Mouse (Mus musculus) layer of hippocampus, adult 2 months (tissue): ENCODE measurements around the gene Uri1. TPM values are rescaled to one million over a fixed set of nuclear protein-coding genes. Genes with fewer than 3 reads are reported as not detected.

ENCODE experiments used
- DNase-seq, 2 experiments: peaks; one replicate each; pipeline ENCODE4 v3.0.0; 2022; ENCODE audit warnings: low spot score in 2 of 2
- H3K27ac ChIP-seq: fragments of 200-600 bp; 2 replicates; pipeline ENCODE4 v1.8.1; 2022
- H3K4me3 ChIP-seq: fragments of 200-600 bp; 2 replicates; pipeline ENCODE4 v1.8.1; 2022; ENCODE audit warnings: mild to moderate bottlenecking
- CTCF ChIP-seq: fragments of 200-600 bp; conservative IDR thresholded peaks from 2 replicates; pipeline ENCODE4 v1.8.1; 2022; ENCODE audit warnings: antibody characterized with exemption, mild to moderate bottlenecking, moderate library complexity
- total RNA-seq, 2 experiments: library from RNA; stranded (reverse); gene quantifications; 2 replicates each; pipeline ENCODE4 v1.2.3; 2021

The Uri1 gene
- total RNA-seq, 2 experiments from 2014 or later, result 38.6 to 45.9 TPM

GRCm38 (mm10) chr7:37992861-37993260, 30.5 kb downstream of the Uri1 start:
- Histone ChIP-seq H3K4me3 (no peak overlapping the region), H3K27ac (no peak overlapping the region)
- DNase-seq, result no peak
- TF ChIP-seq CTCF, result no peak

- Histone ChIP-seq H3K4me3 (no peak overlapping the region), H3K27ac (no peak overlapping the region)
- DNase-seq, result no peak
- TF ChIP-seq CTCF, result no peak
Observed at GRCm38 (mm10) chr7:37984866-37985265, 38.5 kb downstream of the Uri1 start.

GRCm38 (mm10) chr7:37983471-37983870, 39.9 kb downstream of the Uri1 start:
- no peak for DNase-seq
- Histone ChIP-seq H3K4me3 (no peak overlapping the region), H3K27ac (no peak overlapping the region)
- no peak for TF ChIP-seq CTCF

GRCm38 (mm10) chr7:37979729-37980128, 43.6 kb downstream of the Uri1 start:
- no peak for TF ChIP-seq CTCF
- Histone ChIP-seq H3K4me3 (no peak overlapping the region), H3K27ac (no peak overlapping the region)
- DNase-seq, result no peak

GRCm38 (mm10) chr7:37978412-37978811, 44.9 kb downstream of the Uri1 start:
- no peak for DNase-seq
- no peak for TF ChIP-seq CTCF

GRCm38 (mm10) chr7:37977676-37978075, 45.7 kb downstream of the Uri1 start:
- no peak for TF ChIP-seq CTCF
- Histone ChIP-seq H3K27ac (no peak overlapping the region), H3K4me3 (no peak overlapping the region)
- no peak for DNase-seq

More at GRCm38 (mm10) chr7:37978412-37978811, 44.9 kb downstream of the Uri1 start:
- Histone ChIP-seq H3K27ac (no peak overlapping the region), H3K4me3 (no peak overlapping the region)

- no peak for DNase-seq
- Histone ChIP-seq H3K27ac (no peak overlapping the region), H3K4me3 (no peak overlapping the region)
- TF ChIP-seq CTCF, result no peak
Observed at GRCm38 (mm10) chr7:37972999-37973555, 50.3 kb downstream of the Uri1 start.

GRCm38 (mm10) chr7:37972571-37972970, 50.8 kb downstream of the Uri1 start:
- Histone ChIP-seq H3K4me3 (no peak overlapping the region), H3K27ac (no peak overlapping the region)
- peak; percentile 55 for TF ChIP-seq CTCF
- no peak for DNase-seq

- Histone ChIP-seq H3K27ac (no peak overlapping the region), H3K4me3 (no peak overlapping the region)
- no peak for TF ChIP-seq CTCF
- no peak for DNase-seq
Observed at GRCm38 (mm10) chr7:37962326-37962725, 61.0 kb downstream of the Uri1 start.

GRCm38 (mm10) chr7:37961247-37961646, 62.1 kb downstream of the Uri1 start:
- no peak overlapping the region for H3K27ac ChIP-seq
- no peak overlapping the region for H3K4me3 ChIP-seq
- DNase-seq, result no peak
- TF ChIP-seq CTCF, result no peak

GRCm38 (mm10) chr7:37951841-37952240, 71.5 kb downstream of the Uri1 start:
- Histone ChIP-seq H3K27ac (no peak overlapping the region), H3K4me3 (no peak overlapping the region)
- no peak for DNase-seq
- TF ChIP-seq CTCF, result no peak

- Histone ChIP-seq H3K4me3 (no peak overlapping the region), H3K27ac (no peak overlapping the region)
- TF ChIP-seq CTCF, result no peak
- DNase-seq, result no peak
Observed at GRCm38 (mm10) chr7:37936459-37936858, 86.9 kb downstream of the Uri1 start.

GRCm38 (mm10) chr7:37935786-37936185, 87.6 kb downstream of the Uri1 start:
- TF ChIP-seq CTCF, result no peak
- Histone ChIP-seq H3K27ac (no peak overlapping the region), H3K4me3 (no peak overlapping the region)
- no peak for DNase-seq

GRCm38 (mm10) chr7:37934770-37935182, 88.6 kb downstream of the Uri1 start:
- peak; percentile 57 to 72 for DNase-seq
- Histone ChIP-seq H3K27ac (no peak overlapping the region), H3K4me3 (no peak overlapping the region)
- peak; percentile 88 for TF ChIP-seq CTCF
